Mouse (Mus musculus) lung, postnatal 0 days (tissue): ENCODE measurements around the gene Plpp7. TPM values are rescaled to one million over a fixed set of nuclear protein-coding genes. Genes with fewer than 3 reads are reported as not detected.

Experiments used
- ATAC-seq: fragments of 200-750 bp; cut with Nextera tagmentation; 2 replicates; pipeline ENCODE4 v1.8.0; 2017; ENCODE audit warnings: moderate library complexity
- DNase-seq: peaks from one replicate; pipeline ENCODE4 v3.0.0-alpha.2; 2016; ENCODE audit warnings: low spot score
- H3K27ac ChIP-seq: fragments of 300-500 bp; sonication (generic); 2 replicates; pipeline ENCODE4 v1.5.1; 2014; ENCODE audit warnings: antibody characterized with exemption, mild to moderate bottlenecking, low read length, mixed read lengths
- H3K27me3 ChIP-seq: fragments of 300-500 bp; sonication (generic); replicated peaks from 2 replicates; pipeline ENCODE4 v1.6.1; 2014; ENCODE audit warnings: low read length, mixed read lengths; ENCODE audit not compliant: insufficient read depth
- H3K36me3 ChIP-seq: fragments of 300-500 bp; sonication (generic); 2 replicates; pipeline ENCODE4 v1.6.1; 2014; ENCODE audit warnings: low read length, mixed read lengths; ENCODE audit not compliant: insufficient read depth
- H3K4me1 ChIP-seq: fragments of 300-500 bp; sonication (generic); 2 replicates; pipeline ENCODE4 v1.6.1; 2014; ENCODE audit warnings: antibody characterized with exemption, low read depth, low read length, mixed read lengths; ENCODE audit not compliant: insufficient read depth
- H3K4me2 ChIP-seq: fragments of 300-500 bp; sonication (generic); replicated peaks from 2 replicates; pipeline ENCODE4 v1.6.1; 2014; ENCODE audit warnings: low read depth, mild to moderate bottlenecking, low read length, moderate library complexity, mixed read lengths
- H3K4me3 ChIP-seq: fragments of 300-500 bp; sonication (generic); 2 replicates; pipeline ENCODE4 v1.5.1; 2014; ENCODE audit warnings: low read depth, low read length
- H3K9ac ChIP-seq: fragments of 300-500 bp; sonication (generic); replicated peaks from 2 replicates; pipeline ENCODE4 v1.6.1; 2014; ENCODE audit warnings: low read depth, mild to moderate bottlenecking
- H3K9me3 ChIP-seq: fragments of 300-500 bp; sonication (generic); 2 replicates; pipeline ENCODE4 v1.6.1; 2016; ENCODE audit warnings: low read length, mixed read lengths
- CTCF ChIP-seq: IDR thresholded peaks from 2 replicates; pipeline ENCODE4 v1.5.1; 2016; ENCODE audit warnings: antibody characterized with exemption, mild to moderate bottlenecking
- EP300 ChIP-seq: IDR thresholded peaks from 2 replicates; pipeline ENCODE4 v1.6.1; 2016; ENCODE audit warnings: antibody characterized with exemption, mild to moderate bottlenecking, control low read depth
- WGBS: fragments of 180-500 bp; shearing (Covaris S2); extraction: QIAGEN DNeasy Blood & Tissue Kit; methylation state at CpG from one replicate; pipeline ENCODE4 v1.1.7; 2014; 5-methylcytosine and 5-hydroxymethylcytosine counted together
- microRNA-seq: library from miRNA; unstranded; fragments of <30 nt; microRNA quantifications from one replicate; pipeline ENCODE4, GENCODE M21; 2016
- polyA plus RNA-seq: library from polyadenylated mRNA; unstranded; fragments of >200 nt; fragmentation: Nextera tagmentation; extraction: Ambion mirVana; gene quantifications from 2 replicates; pipeline ENCODE4 v1.2.1, GENCODE M21; 2015

Plpp7 gene
- polyA plus RNA-seq, 1 experiment from 2014 or later: 2.4 TPM

DNA sequence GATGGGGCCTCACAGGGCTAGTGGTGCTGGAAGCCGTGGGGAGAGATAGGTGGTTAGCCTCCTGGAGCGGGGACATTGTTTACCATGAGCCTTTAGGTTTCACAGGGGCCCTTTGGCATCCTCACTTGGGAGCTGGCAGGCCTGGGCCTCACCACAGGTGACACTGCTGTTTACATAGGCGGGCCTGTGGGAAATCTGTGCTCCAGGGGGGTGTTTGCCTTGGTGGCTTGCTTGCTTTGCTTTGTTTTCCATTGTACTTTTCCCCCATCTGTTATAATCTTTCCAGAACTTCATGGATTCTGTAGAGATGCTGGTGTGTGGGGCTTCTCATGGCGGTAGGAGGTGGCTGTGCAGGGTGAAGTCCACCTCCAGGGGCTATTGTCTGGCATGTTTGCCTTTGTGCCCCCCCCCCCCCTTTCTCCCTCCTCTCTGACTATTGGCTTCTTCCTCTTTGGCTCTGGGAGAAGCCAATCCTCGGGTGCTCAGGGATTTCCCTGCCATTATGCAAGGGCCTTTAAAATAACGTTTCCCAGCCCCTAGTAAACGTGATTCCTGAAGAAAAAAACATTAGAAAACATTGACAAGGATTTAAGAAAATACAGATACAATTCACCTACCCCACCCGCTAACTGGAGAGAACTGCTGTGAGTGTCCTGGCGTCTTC lies 59.1 kb downstream of the Plpp7 start:
- Histone ChIP-seq H3K4me2 (peak overlapping the region; percentile 79), H3K4me3 (no peak overlapping the region; the same call in 1 of the 2 replicates), H3K4me1 (peaks cover 48% of the 10 kb centered on the region), H3K27me3 (no peaks in the 10 kb centered on the region), H3K36me3 (no peaks in the 10 kb centered on the region), H3K27ac (peak overlapping the region; percentile 99), H3K9me3 (no peaks in the 10 kb centered on the region), H3K9ac (no peak overlapping the region)
- TF ChIP-seq CTCF: no peak
- no peak for ATAC-seq
- DNase-seq: peak; percentile 54
- 18% methylated on average over 9 of the region's 9 CpGs for WGBS

DNA sequence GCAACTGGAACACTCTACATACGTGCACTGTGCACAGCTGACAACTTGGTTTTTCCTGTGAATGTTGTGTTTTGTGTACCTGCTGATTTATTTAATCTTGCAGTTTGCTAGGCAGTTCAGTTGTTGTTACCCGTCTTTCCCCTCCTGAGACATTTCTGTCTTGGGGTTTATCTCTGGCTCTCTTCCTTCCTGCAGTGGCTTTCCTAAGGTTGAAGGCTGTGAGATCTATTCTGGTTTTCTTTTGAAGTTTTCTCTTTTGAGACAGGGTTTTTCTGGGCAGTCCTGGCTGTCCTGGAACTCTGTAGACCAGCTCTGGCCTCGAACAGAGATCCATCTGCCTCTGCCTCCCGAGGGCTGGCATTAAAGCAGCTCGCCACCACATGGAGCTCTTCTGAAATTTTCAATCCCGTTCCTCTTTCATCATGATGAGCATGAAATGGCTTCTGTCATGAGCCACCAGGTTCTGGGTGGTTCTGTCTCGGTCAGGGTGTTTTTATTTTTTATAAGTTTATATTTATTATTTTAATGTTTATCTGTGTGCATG lies 59.7 kb downstream of the Plpp7 start:
- Histone ChIP-seq H3K9ac (no peak overlapping the region), H3K4me3 (no peak overlapping the region), H3K4me1 (peaks cover 48% of the 10 kb centered on the region), H3K4me2 (peak overlapping the region; percentile 25; the same call in 1 of the 2 replicates), H3K27me3 (no peaks in the 10 kb centered on the region), H3K27ac (peak overlapping the region; percentile 99; the same call in 1 of the 2 replicates), H3K36me3 (no peaks in the 10 kb centered on the region), H3K9me3 (no peaks in the 10 kb centered on the region)
- WGBS: 28% methylated on average over 7 of the region's 7 CpGs
- ATAC-seq: no peak
- TF ChIP-seq EP300 (no peak), CTCF (peak; percentile 11; the same call in 1 of the 2 replicates)
- no peak for DNase-seq

DNA sequence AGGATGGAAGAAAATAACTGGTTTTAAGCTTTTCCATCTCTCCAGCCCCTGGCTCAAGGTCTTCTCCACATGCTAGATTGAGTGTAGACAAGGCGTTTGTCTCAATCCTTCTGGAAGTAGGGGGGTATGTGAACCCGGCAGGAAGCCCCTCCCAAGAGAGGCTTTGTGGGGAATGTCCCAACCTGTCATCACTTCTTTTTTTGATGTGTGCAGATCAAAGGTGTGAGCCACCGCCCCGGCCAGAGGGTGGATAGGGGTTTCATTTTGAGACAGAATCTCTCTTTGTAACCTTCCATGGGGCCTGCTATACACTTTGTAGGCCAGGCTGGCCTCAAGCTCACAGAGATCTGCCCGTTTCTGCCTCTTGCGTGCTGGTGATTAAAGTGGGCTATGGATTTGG lies 60.3 kb downstream of the Plpp7 start:
- H3K9ac ChIP-seq: no peak overlapping the region
- no peak for TF ChIP-seq CTCF
- TF ChIP-seq EP300: no peak
- H3K9me3 ChIP-seq: no peaks in the 10 kb centered on the region
- H3K4me2 ChIP-seq: no peak overlapping the region
- 36% methylated on average over 6 of the region's 6 CpGs for WGBS
- H3K4me3 ChIP-seq: no peak overlapping the region
- ATAC-seq: no peak
- H3K27me3 ChIP-seq: no peaks in the 10 kb centered on the region
- no peaks in the 10 kb centered on the region for H3K36me3 ChIP-seq
- no peak for DNase-seq
- H3K4me1 ChIP-seq: peaks cover 51% of the 10 kb centered on the region
- H3K27ac ChIP-seq: peak overlapping the region; percentile 99

DNA sequence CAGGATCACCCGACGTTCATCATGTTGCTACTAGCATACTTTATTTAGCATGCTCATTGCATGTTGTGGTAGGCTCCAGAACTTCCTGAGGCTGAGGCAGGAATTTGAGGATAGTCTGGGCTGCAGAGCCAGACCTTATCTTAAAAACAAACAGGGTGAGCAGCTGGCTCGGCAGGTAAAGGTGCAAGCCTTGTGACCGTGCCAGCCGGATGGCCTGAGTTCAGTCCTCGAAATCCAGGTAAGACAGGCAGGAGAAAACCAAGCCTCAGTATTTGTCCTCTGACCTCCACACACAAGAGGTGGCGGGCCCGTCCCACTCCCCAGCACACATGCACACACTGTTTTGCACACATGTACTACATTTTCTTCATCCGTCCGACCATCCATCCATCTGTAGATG lies 61.3 kb downstream of the Plpp7 start:
- no peak for TF ChIP-seq CTCF
- no peak for TF ChIP-seq EP300
- peak overlapping the region; percentile 39 for H3K27ac ChIP-seq
- DNase-seq (no peak), ATAC-seq (no peak)
- no peak overlapping the region for H3K4me3 ChIP-seq
- H3K4me2 ChIP-seq: no peak overlapping the region
- H3K36me3 ChIP-seq: no peaks in the 10 kb centered on the region
- no peaks in the 10 kb centered on the region for H3K9me3 ChIP-seq
- WGBS: 23% methylated on average over 10 of the region's 10 CpGs
- peaks cover 52% of the 10 kb centered on the region for H3K4me1 ChIP-seq
- no peak overlapping the region for H3K9ac ChIP-seq
- no peaks in the 10 kb centered on the region for H3K27me3 ChIP-seq

DNA sequence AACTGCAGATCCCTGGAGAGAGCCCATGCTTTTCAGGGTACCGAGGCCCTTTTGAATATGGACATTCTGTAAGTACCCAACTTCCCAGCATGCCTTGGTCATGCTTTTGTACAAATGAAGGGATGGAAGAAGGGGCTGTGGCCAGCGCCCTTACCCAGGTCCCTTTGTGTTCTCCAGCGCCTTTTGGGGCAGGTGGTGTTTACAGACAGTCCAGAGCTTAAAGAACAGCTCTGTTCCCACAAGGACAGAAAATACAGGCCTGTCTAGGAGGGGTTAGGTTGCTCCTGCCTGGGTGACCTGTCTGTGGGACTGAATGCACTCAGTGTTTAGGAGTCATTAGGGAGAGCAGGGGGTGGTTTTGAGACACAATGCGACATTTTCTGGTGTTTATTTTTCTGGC lies 62.0 kb downstream of the Plpp7 start:
- no peak overlapping the region for H3K4me2 ChIP-seq
- no peaks in the 10 kb centered on the region for H3K27me3 ChIP-seq
- no peak for DNase-seq
- H3K4me3 ChIP-seq: no peak overlapping the region
- H3K9me3 ChIP-seq: no peaks in the 10 kb centered on the region
- H3K4me1 ChIP-seq: peaks cover 52% of the 10 kb centered on the region
- H3K9ac ChIP-seq: peak overlapping the region; percentile 19; the same call in 1 of the 2 replicates
- H3K36me3 ChIP-seq: no peaks in the 10 kb centered on the region
- ATAC-seq: no peak
- no peak for TF ChIP-seq CTCF
- TF ChIP-seq EP300: no peak
- peak overlapping the region; percentile 39 for H3K27ac ChIP-seq
- 21% methylated on average over 4 of the region's 4 CpGs for WGBS

DNA sequence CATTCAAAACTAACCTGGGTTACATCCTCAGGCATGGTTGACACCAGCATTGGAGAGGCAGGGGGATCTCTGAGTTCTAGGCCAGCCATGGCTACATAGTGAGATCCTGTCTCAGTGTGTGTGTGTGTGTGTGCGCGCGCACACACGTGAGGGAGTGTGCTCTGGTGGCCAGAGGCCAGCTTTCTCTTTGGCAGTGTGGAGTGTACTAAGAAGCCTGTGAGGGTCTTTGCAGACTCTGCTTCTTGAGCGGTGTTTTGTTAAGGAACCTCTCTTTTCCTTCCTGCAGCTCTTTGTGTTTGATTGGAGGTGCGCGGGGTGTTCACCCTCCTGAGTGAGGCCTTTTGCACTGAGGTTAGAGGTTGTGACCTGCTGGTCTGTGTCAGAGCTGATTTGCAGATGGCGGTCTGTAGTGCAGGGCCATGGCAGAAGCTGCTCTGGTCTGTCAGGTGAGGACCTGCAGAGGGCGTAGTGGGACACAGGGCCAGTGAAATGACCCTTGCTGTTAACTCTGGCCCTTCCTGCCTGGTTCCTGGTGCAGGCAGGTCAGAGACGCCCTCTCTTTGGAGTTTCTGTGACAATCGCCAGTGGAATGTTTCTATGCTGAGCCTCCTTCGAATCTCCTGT lies 63.4 kb downstream of the Plpp7 start:
- ATAC-seq: no peak
- 48% methylated on average over 12 of the region's 12 CpGs for WGBS
- Histone ChIP-seq H3K4me3 (no peak overlapping the region), H3K4me2 (no peak overlapping the region), H3K27ac (no peak overlapping the region), H3K36me3 (no peaks in the 10 kb centered on the region), H3K9ac (no peak overlapping the region), H3K4me1 (peaks cover 47% of the 10 kb centered on the region), H3K27me3 (no peaks in the 10 kb centered on the region), H3K9me3 (no peaks in the 10 kb centered on the region)
- DNase-seq: no peak
- peak; percentile 55 for TF ChIP-seq CTCF
- no peak for TF ChIP-seq EP300

Small RNA genes lying within 50 kb of the gene (microRNA-seq; reads per million reads assigned to microRNA genes)
- not detected for gene Mir7674

Other genes starting within 250 kb of the Plpp7 start
- 0.02 and 0.08 TPM in 2 replicates for gene Fibcd1, start 249.5 kb upstream of the Plpp7 start, polyA plus RNA-seq
- gene Lamc3, start 208.2 kb upstream of the Plpp7 start, polyA plus RNA-seq: 2.9 and 3.4 TPM in 2 replicates
- 11.7 and 12.6 TPM in 2 replicates for gene Aif1l, start 145.4 kb upstream of the Plpp7 start, polyA plus RNA-seq
- 57.1 and 65.6 TPM in 2 replicates for gene Nup214, start 121.1 kb upstream of the Plpp7 start, polyA plus RNA-seq
- gene Fam78a, start 10.7 kb upstream of the Plpp7 start, polyA plus RNA-seq: 2.5 TPM in 2 replicates
- gene Prrc2b, start 55.6 kb downstream of the Plpp7 start, polyA plus RNA-seq: 21.2 and 24.6 TPM in 2 replicates
- gene Pomt1, start 141.1 kb downstream of the Plpp7 start, polyA plus RNA-seq: 9.2 TPM in 2 replicates
- 50.9 and 57.7 TPM in 2 replicates for gene Uck1, start 164.6 kb downstream of the Plpp7 start, polyA plus RNA-seq
- 20.0 and 21.9 TPM in 2 replicates for gene Golga2, start 191.9 kb downstream of the Plpp7 start, polyA plus RNA-seq
- gene Swi5, start 192.5 kb downstream of the Plpp7 start, polyA plus RNA-seq: 290 and 299 TPM in 2 replicates